Mouse (Mus musculus) cerebral cortex, adult 2 months (tissue): ENCODE results near the gene Car11.

Source experiments
- WGBS: fragments of 180-500 bp; shearing (Covaris S2); methylation state at CpG from one replicate; pipeline ENCODE4 v1.1.7; 2018; 5-methylcytosine and 5-hydroxymethylcytosine counted together

Gene Car11

DNA sequence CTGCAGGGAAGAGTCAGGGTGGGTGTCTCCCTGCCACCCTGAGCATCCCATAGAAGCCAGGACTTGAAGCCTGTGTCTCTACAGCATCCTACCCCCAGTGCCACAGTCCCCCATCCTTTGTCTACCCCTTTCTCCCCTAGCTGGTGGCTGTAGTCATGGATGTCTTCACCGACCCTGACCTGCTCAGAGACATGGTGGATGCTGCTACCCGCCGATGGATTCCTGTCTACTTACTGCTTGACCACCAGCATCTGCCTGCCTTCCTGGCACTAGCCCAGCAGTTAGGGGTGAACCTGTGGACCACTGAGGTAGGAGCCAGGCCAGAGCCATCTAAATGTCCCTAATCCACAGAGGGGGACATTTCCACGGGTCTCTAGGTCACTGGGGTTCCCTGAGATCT is 23.7 kb downstream of the Car11 start:
- WGBS = 88% methylated on average over 4 of the region's 4 CpGs

- WGBS = 95% methylated on average over 14 of the region's 14 CpGs
Observed at GRCm38 (mm10) chr7:45723781-45724180, 24.1 kb downstream of the Car11 start.

- WGBS = 87% methylated on average over 9 of the region's 9 CpGs
Observed at GRCm38 (mm10) chr7:45725151-45725550, 25.5 kb downstream of the Car11 start.

- 92% methylated on average over 11 of the region's 11 CpGs for WGBS
Observed at GRCm38 (mm10) chr7:45725713-45726112, 26.1 kb downstream of the Car11 start, which contains the start of gene Spaca4. Gene Spaca4, minus strand, starts transcription at chr7:45725813.

DNA sequence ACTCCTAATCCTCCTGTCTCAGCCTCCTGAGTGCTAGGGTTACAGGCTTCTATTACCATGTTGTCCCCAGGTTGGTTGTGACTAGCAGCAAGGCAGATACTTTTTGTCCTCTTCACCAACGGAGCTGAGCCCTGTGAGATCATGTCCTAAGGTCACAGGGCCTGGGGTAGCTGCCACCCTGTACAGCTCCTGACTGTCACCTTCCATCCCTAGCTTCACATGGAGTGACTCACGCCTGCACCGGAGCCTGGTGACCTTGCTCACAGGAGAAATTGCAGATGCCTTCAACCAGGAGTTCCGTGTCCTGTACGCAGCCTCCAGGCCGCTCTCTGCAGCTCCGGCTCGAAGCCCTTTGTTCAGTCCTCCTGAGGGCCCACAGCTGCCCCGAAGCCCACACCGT is 26.8 kb downstream of the Car11 start:
- WGBS = 94% methylated on average over 10 of the region's 10 CpGs

- 86% methylated on average over 3 of the region's 3 CpGs for WGBS
Observed at GRCm38 (mm10) chr7:45727625-45728024, 28.0 kb downstream of the Car11 start.

DNA sequence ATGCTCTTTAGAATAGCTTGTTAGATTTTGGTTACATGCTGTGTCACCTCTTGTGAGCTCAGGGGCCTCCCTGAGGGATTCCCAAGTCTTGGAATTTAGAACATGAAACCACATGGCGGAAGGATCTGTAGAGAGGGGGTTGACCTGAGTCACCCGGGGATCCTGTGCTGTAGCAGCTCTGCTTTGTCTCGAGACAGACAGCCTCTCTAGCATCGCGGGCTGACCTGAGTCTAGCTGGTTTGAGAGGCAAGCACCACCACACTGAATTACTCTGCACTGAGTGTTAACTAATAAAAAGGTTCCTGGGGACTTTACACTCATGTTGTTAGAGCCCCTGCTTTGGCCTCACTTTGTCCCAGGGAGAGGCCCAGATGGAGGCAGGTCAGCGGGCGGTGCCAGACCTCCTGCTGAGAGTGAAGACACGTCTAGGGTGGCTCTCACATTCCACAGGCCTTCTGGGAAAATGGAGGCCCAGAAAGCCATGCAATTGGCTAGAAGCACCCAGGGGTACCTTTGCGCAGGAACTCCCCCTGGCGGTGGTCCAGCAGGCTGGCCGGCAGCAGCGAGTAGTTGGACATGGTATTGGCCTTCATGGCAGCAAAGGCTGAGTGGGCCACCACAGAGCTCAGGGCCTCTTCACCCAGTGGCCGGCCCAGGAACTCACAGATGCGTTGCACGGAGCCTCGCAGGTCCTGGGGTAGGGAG is 31.2 kb downstream of the Car11 start:
- 51% methylated on average over 16 of the region's 16 CpGs for WGBS

GRCm38 (mm10) chr7:45733477-45733876 is 33.8 kb downstream of the Car11 start:
- 89% methylated on average over 5 of the region's 5 CpGs for WGBS

GRCm38 (mm10) chr7:45739162-45739763 is 39.6 kb downstream of the Car11 start:
- 8% methylated on average over 9 of the region's 9 CpGs for WGBS

DNA sequence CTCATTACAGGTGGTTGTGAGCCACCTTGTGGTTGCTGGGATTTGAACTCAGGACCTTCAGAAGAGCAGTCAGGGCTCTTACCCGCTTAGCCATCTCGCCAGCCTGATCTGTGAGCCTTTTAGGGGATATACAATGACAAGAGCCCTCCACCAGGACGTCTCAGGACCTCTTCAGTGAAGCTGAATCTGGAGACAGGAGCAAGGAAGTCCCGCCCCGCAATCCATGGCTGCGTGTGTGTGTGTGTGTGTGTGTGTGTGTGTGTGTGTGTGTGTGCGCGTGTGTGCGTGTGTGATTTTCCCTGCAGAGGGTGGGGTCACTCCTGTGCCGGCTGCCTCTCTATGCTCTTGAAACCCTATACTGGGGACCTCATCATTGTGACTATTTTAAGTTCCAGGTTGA is 40.2 kb downstream of the Car11 start:
- WGBS = 70% methylated on average over 10 of the region's 10 CpGs

DNA sequence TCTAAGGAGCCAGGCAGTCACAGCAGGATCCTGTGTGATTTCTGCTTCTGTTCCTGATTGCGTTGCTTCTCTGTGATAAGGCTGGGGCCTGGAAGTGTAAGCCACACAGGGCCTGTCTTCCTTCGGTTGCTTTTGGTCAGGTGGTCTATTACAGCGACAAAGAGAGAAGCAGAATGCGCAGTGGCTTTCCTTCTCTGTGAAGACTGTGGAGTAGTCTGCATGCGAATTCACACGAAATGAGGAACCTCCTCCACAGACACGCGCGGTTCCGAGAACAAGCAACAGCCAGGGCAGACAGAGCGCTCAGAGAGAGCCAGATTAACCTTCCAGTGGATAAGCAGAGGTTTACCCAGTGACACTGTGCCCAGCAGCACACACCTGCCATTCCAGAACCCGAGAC is 41.7 kb downstream of the Car11 start:
- WGBS = 61% methylated on average over 12 of the region's 12 CpGs

DNA sequence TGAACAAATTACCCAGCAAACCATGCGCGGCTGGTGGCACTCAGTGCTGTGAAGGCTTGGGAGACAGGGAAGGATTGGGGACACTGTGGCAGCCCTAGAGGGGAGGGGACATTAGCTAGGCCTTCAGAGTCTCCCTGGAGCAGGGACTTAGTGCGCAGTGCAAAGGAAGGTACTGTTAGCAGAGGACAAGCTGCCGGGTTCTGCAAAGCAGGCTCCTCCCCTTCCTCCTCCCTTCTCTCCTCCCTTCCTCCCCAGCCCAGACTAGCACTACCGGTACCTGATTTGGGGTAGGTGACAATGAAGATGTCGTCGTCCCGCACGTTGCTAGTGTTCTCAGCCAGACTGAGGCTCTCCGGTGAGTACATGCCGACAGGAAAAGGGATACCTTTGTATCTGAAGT is 42.1 kb downstream of the Car11 start:
- WGBS = 40% methylated on average over 11 of the region's 11 CpGs

DNA sequence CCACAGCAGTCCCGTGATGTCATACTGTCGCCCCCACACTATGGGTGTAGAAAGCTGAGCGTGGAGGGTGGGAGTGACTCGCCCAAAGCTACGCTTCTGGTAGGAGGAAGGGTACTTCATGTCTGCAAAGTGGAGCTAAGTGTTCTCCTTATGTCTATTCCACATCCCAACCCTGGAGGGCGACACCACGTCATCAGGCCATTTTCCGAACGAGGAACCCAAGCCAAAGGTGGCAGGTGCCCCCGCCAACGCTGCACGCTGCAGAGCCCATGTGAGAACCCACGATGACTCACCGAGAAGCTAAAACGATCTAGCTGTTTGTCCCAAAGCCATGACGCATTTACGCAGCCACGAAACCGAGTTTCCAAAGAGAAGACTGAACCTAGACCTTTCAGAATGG is 42.7 kb downstream of the Car11 start:
- WGBS = 18% methylated on average over 19 of the region's 19 CpGs

DNA sequence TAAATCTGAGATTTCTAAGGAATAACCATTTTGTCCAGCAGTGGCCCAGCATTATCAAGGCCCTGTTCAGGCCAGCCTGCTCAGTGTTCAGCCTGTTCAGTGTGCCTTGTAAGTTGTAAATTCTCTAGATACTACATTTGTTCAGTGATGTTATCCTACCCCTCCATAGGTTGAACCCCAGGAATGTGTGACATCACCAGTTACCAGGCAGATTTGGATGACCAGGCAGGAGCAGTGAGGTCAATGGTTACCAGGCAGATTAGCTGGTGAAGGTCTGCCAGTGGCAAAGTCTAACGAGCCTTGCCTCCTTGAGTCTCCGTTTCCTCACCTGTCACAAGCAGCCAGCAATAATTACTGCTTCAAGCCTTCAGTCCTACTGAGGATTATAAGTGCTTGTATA is 44.7 kb downstream of the Car11 start:
- 62% methylated on average over 2 of the region's 2 CpGs for WGBS

DNA sequence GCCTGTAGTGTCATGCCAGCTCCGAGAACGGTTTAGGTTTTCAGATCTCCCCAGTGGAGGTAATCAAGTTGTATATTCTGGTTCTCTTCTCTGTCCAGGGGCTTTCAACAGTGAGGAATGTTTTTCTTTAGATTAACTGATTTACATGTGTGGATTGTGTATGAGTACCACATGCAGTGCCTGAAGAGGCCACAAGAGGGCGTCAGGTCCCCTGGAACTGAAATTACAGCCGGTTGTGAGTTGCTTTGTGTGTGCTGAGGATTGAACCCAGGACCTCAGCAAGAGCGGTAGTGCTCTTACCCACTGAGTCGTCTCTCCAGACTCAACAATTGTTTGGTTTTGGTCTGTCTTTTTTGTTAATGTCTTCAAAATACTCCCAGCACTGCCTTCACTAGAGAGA is 46.9 kb downstream of the Car11 start:
- WGBS = 66% methylated on average over 6 of the region's 6 CpGs

- WGBS = 88% methylated on average over 5 of the region's 5 CpGs
Observed at GRCm38 (mm10) chr7:45747450-45747849, 47.8 kb downstream of the Car11 start.

- 68% methylated on average over 7 of the region's 7 CpGs for WGBS
Observed at GRCm38 (mm10) chr7:45748110-45748509, 48.5 kb downstream of the Car11 start.

- WGBS = 45% methylated on average over 10 of the region's 10 CpGs
Observed at GRCm38 (mm10) chr7:45749401-45749800, 49.8 kb downstream of the Car11 start.

GRCm38 (mm10) chr7:45750162-45750561 is 50.5 kb downstream of the Car11 start:
- 64% methylated on average over 9 of the region's 9 CpGs for WGBS
